Mouse (Mus musculus): Measurements from ENCODE around the gene Cypt4.
"Not testable (repeated sequence)": the region's sequence is repeated elsewhere in the genome, so short reads cannot be mapped to it uniquely, and the experiment has no call there.

The Cypt4 gene

GRCm38 (mm10) chr9:24624896-24625295, at the start of gene Cypt4:
Gene Cypt4 (plus strand): TSS chr9:24625196.
- no peak for DNase-seq (ENCODE audit: low read depth)

- not testable (repeated sequence) for DNase-seq (ENCODE audit: low read depth)
Measured at GRCm38 (mm10) chr9:24637341-24637740, 12.3 kb downstream of the Cypt4 start.
